Mouse (Mus musculus): ENCODE results near the gene Gm6902. TPM values are rescaled to one million over a fixed set of nuclear protein-coding genes. Genes with fewer than 3 reads are reported as not detected.

Gm6902 gene
- polyA plus RNA-seq (2014; fragmentation: Illumina TruSeq; extraction: RNeasy Lipid Tissue Mini Kit (QIAGEN cat#74804); ENCODE audit: low read depth, low replicate concordance) = not detected

GRCm38 (mm10) chr7:23278800-23279199, at the start of gene Gm6902:
TSS of gene Gm6902 (minus strand) at chr7:23278900.

GRCm38 (mm10) chr7:23300892-23301291, 22.2 kb upstream of the Gm6902 start, which contains the start of gene Nlrp4e:
TSS of gene Nlrp4e (plus strand) at chr7:23301192.

GRCm38 (mm10) chr7:23251582-23251981, 27.1 kb downstream of the Gm6902 start, which contains the start of gene Vmn1r166:
TSS of gene Vmn1r166 (minus strand) at chr7:23251682.

Other genes starting within 250 kb of the Gm6902 start
- gene Vmn1r163, start 223.4 kb downstream of the Gm6902 start, polyA plus RNA-seq (2014; fragmentation: Illumina TruSeq; extraction: RNeasy Lipid Tissue Mini Kit (QIAGEN cat#74804); ENCODE audit: low read depth, low replicate concordance) = not detected
- gene Gm8720, start 211.4 kb downstream of the Gm6902 start, polyA plus RNA-seq (2014; fragmentation: Illumina TruSeq; extraction: RNeasy Lipid Tissue Mini Kit (QIAGEN cat#74804); ENCODE audit: low read depth, low replicate concordance) = not detected
- not detected for gene Gm10662, start 134.4 kb downstream of the Gm6902 start, polyA plus RNA-seq (2014; fragmentation: Illumina TruSeq; extraction: RNeasy Lipid Tissue Mini Kit (QIAGEN cat#74804); ENCODE audit: low read depth, low replicate concordance)
- gene Vmn1r165, start 61.6 kb downstream of the Gm6902 start, polyA plus RNA-seq (2014; fragmentation: Illumina TruSeq; extraction: RNeasy Lipid Tissue Mini Kit (QIAGEN cat#74804); ENCODE audit: low read depth, low replicate concordance) = not detected
- not detected for gene Vmn1r166, start 27.2 kb downstream of the Gm6902 start, polyA plus RNA-seq (2014; fragmentation: Illumina TruSeq; extraction: RNeasy Lipid Tissue Mini Kit (QIAGEN cat#74804); ENCODE audit: low read depth, low replicate concordance)
- gene Nlrp4e, start 22.3 kb upstream of the Gm6902 start, polyA plus RNA-seq (2014; fragmentation: Illumina TruSeq; extraction: RNeasy Lipid Tissue Mini Kit (QIAGEN cat#74804); ENCODE audit: low read depth, low replicate concordance) = not detected
- gene Nlrp5, start 107.0 kb upstream of the Gm6902 start, polyA plus RNA-seq (2014; fragmentation: Illumina TruSeq; extraction: RNeasy Lipid Tissue Mini Kit (QIAGEN cat#74804); ENCODE audit: low read depth, low replicate concordance) = not detected
- gene Vmn1r167, start 228.3 kb upstream of the Gm6902 start, polyA plus RNA-seq (2014; fragmentation: Illumina TruSeq; extraction: RNeasy Lipid Tissue Mini Kit (QIAGEN cat#74804); ENCODE audit: low read depth, low replicate concordance) = not detected

All from kidney, adult 10 weeks (tissue).